Mouse (Mus musculus): ENCODE measurements around the gene Hnrnpk. TPM values are rescaled to one million over a fixed set of nuclear protein-coding genes. Genes with fewer than 3 reads are reported as not detected.
"Not testable (repeated sequence)": the region's sequence is repeated elsewhere in the genome, so short reads cannot be mapped to it uniquely, and the experiment has no call there.

Hnrnpk gene
- polyA plus RNA-seq (2014; fragmentation: Nextera tagmentation; extraction: Ambion mirVana): 2,577 and 2,646 TPM in 2 replicates

GRCm38 (mm10) chr13:58403243-58403642 is at the start of gene Hnrnpk:
Gene Hnrnpk (minus strand): TSS chr13:58403343.
- not testable (repeated sequence) for H3K9me3 ChIP-seq (ENCODE audit: control insufficient read depth, low read length); H3K27me3 ChIP-seq (ENCODE audit: control insufficient read depth, insufficient read depth, low read length); DNase-seq (ENCODE audit: low spot score); H3K36me3 ChIP-seq (ENCODE audit: control insufficient read depth, insufficient read depth, low read length); ATAC-seq (replicated peaks; ENCODE audit: low FRiP score); H3K4me1 ChIP-seq (replicated peaks; ENCODE audit: control insufficient read depth, insufficient read depth, low read length)
- Histone ChIP-seq H3K27ac (ENCODE audit: low read depth, low read length) (peak within 1 kb of the TSS; percentile 98), H3K4me2 (ENCODE audit: low read depth, low read length, severe bottlenecking) (peak within 1 kb of the TSS; percentile 55), H3K9ac (ENCODE audit: low read length) (peak within 1 kb of the TSS; percentile 100), H3K4me3 (ENCODE audit: low read depth, low read length) (peak within 1 kb of the TSS; percentile 100)
- 8% methylated on average over 15 of the region's 17 CpGs for WGBS

GRCm38 (mm10) chr13:58452246-58452645 is 49.1 kb upstream of the Hnrnpk start:
- H3K9me3 ChIP-seq (ENCODE audit: control insufficient read depth, low read length): no peaks in the 10 kb centered on the region
- no peak overlapping the region for H3K4me3 ChIP-seq (ENCODE audit: low read depth, low read length)
- 75% methylated on average over 4 of the region's 4 CpGs for WGBS
- peaks cover 8% of the 10 kb centered on the region; the same call in 1 of the 2 replicates for H3K4me1 ChIP-seq (replicated peaks; ENCODE audit: control insufficient read depth, insufficient read depth, low read length)
- no peak overlapping the region for H3K9ac ChIP-seq (ENCODE audit: low read length)
- peak; percentile 53 for DNase-seq (ENCODE audit: low spot score)
- H3K27ac ChIP-seq (ENCODE audit: low read depth, low read length): no peak overlapping the region
- ATAC-seq (replicated peaks; ENCODE audit: low FRiP score): no peak
- peaks cover 21% of the 10 kb centered on the region for H3K27me3 ChIP-seq (ENCODE audit: control insufficient read depth, insufficient read depth, low read length)
- H3K4me2 ChIP-seq (ENCODE audit: low read depth, low read length, severe bottlenecking): no peak overlapping the region
- no peaks in the 10 kb centered on the region for H3K36me3 ChIP-seq (ENCODE audit: control insufficient read depth, insufficient read depth, low read length)

- H3K4me2 ChIP-seq (ENCODE audit: low read depth, low read length, severe bottlenecking): peak overlapping the region; percentile 8; the same call in 1 of the 2 replicates
- no peak for ATAC-seq (replicated peaks; ENCODE audit: low FRiP score)
- no peak overlapping the region for H3K27ac ChIP-seq (ENCODE audit: low read depth, low read length)
- H3K36me3 ChIP-seq (ENCODE audit: control insufficient read depth, insufficient read depth, low read length): no peaks in the 10 kb centered on the region
- no peak overlapping the region for H3K9ac ChIP-seq (ENCODE audit: low read length)
- H3K27me3 ChIP-seq (ENCODE audit: control insufficient read depth, insufficient read depth, low read length): peaks cover 21% of the 10 kb centered on the region
- H3K4me1 ChIP-seq (replicated peaks; ENCODE audit: control insufficient read depth, insufficient read depth, low read length): peaks cover 8% of the 10 kb centered on the region; the same call in 1 of the 2 replicates
- no peaks in the 10 kb centered on the region for H3K9me3 ChIP-seq (ENCODE audit: control insufficient read depth, low read length)
- H3K4me3 ChIP-seq (ENCODE audit: low read depth, low read length): no peak overlapping the region
- DNase-seq (ENCODE audit: low spot score): peak; percentile 63
- WGBS: 30% methylated on average over 22 of the region's 22 CpGs
These were observed 47.5 kb upstream of the Hnrnpk start for GRCm38 (mm10) chr13:58450459-58451182.

DNA sequence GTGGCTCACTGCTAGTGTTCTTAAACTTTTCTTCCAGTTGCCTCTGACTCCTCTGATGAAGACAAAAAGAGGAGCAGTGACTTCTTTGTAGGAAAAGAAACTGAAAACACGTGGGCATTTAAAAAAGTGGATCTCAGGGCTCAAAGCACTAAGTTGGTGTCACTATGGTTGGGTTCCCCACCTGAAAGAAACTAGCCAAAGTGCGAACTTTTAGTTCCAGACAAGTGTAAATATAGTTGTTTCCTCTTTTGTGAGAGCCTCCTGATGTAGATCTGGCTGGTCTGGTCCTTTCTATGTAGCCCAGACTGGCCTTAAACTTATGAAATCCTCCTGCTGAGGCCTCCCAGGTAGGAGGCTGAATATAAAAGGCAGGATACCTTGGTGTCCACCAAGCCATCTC is 43.4 kb upstream of the Hnrnpk start:
- H3K27me3 ChIP-seq (ENCODE audit: control insufficient read depth, insufficient read depth, low read length): no peaks in the 10 kb centered on the region; the same call in 1 of the 2 replicates
- H3K9ac ChIP-seq (ENCODE audit: low read length): no peak overlapping the region
- no peak for ATAC-seq (replicated peaks; ENCODE audit: low FRiP score)
- peaks cover 6% of the 10 kb centered on the region; the same call in 1 of the 2 replicates for H3K4me1 ChIP-seq (replicated peaks; ENCODE audit: control insufficient read depth, insufficient read depth, low read length)
- no peak overlapping the region for H3K4me3 ChIP-seq (ENCODE audit: low read depth, low read length)
- 74% methylated on average over 2 of the region's 2 CpGs for WGBS
- no peak overlapping the region for H3K27ac ChIP-seq (ENCODE audit: low read depth, low read length)
- DNase-seq (ENCODE audit: low spot score): no peak
- H3K36me3 ChIP-seq (ENCODE audit: control insufficient read depth, insufficient read depth, low read length): no peaks in the 10 kb centered on the region
- no peaks in the 10 kb centered on the region for H3K9me3 ChIP-seq (ENCODE audit: control insufficient read depth, low read length)
- no peak overlapping the region for H3K4me2 ChIP-seq (ENCODE audit: low read depth, low read length, severe bottlenecking)

- WGBS: 70% methylated on average over 7 of the region's 7 CpGs
- DNase-seq (ENCODE audit: low spot score) (no peak), ATAC-seq (replicated peaks; ENCODE audit: low FRiP score) (no peak)
These were observed 40.6 kb upstream of the Hnrnpk start for GRCm38 (mm10) chr13:58443787-58444186.

GRCm38 (mm10) chr13:58443326-58443725 is 40.2 kb upstream of the Hnrnpk start:
- DNase-seq (ENCODE audit: low spot score) (no peak), ATAC-seq (replicated peaks; ENCODE audit: low FRiP score) (no peak)
- H3K36me3 ChIP-seq (ENCODE audit: control insufficient read depth, insufficient read depth, low read length): no peaks in the 10 kb centered on the region
- no peak overlapping the region for H3K4me2 ChIP-seq (ENCODE audit: low read depth, low read length, severe bottlenecking)
- no peaks in the 10 kb centered on the region for H3K9me3 ChIP-seq (ENCODE audit: control insufficient read depth, low read length)
- H3K27ac ChIP-seq (ENCODE audit: low read depth, low read length): no peak overlapping the region
- WGBS: 73% methylated on average over 4 of the region's 4 CpGs
- no peak overlapping the region for H3K4me3 ChIP-seq (ENCODE audit: low read depth, low read length)
- no peaks in the 10 kb centered on the region for H3K27me3 ChIP-seq (ENCODE audit: control insufficient read depth, insufficient read depth, low read length)
- no peaks in the 10 kb centered on the region for H3K4me1 ChIP-seq (replicated peaks; ENCODE audit: control insufficient read depth, insufficient read depth, low read length)
- H3K9ac ChIP-seq (ENCODE audit: low read length): no peak overlapping the region

More at GRCm38 (mm10) chr13:58443787-58444186, 40.6 kb upstream of the Hnrnpk start:
- Histone ChIP-seq H3K9me3 (ENCODE audit: control insufficient read depth, low read length) (no peaks in the 10 kb centered on the region), H3K9ac (ENCODE audit: low read length) (no peak overlapping the region), H3K27ac (ENCODE audit: low read depth, low read length) (no peak overlapping the region), H3K4me2 (ENCODE audit: low read depth, low read length, severe bottlenecking) (no peak overlapping the region), H3K27me3 (ENCODE audit: control insufficient read depth, insufficient read depth, low read length) (no peaks in the 10 kb centered on the region), H3K4me1 (replicated peaks; ENCODE audit: control insufficient read depth, insufficient read depth, low read length) (no peaks in the 10 kb centered on the region), H3K4me3 (ENCODE audit: low read depth, low read length) (no peak overlapping the region), H3K36me3 (ENCODE audit: control insufficient read depth, insufficient read depth, low read length) (no peaks in the 10 kb centered on the region)

DNA sequence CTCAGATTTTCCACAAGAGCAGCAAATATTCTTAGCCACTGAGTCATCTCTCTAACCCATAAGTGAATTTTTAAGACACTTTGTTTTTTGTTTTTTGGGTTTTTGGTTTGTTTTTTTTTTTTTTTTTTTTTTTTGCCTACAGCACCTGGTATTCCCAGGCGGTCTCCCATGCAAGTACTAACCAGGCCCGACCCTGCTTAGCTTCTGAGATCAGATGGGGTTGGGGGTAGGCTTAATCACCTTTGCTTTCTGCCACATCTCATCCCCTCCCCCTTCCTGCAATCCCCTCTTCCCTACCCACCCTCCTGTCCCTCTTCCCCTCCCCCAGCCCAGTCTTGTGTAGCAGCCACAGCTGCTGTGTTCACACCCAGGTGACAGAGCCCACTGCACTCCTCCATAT is 36.6 kb upstream of the Hnrnpk start:
- Histone ChIP-seq H3K4me2 (ENCODE audit: low read depth, low read length, severe bottlenecking) (no peak overlapping the region), H3K9me3 (ENCODE audit: control insufficient read depth, low read length) (no peaks in the 10 kb centered on the region), H3K9ac (ENCODE audit: low read length) (no peak overlapping the region), H3K4me1 (replicated peaks; ENCODE audit: control insufficient read depth, insufficient read depth, low read length) (no peaks in the 10 kb centered on the region), H3K27me3 (ENCODE audit: control insufficient read depth, insufficient read depth, low read length) (no peaks in the 10 kb centered on the region), H3K27ac (ENCODE audit: low read depth, low read length) (no peak overlapping the region), H3K36me3 (ENCODE audit: control insufficient read depth, insufficient read depth, low read length) (no peaks in the 10 kb centered on the region), H3K4me3 (ENCODE audit: low read depth, low read length) (no peak overlapping the region)
- no peak for ATAC-seq (replicated peaks; ENCODE audit: low FRiP score)
- WGBS: 37% methylated on average over 2 of the region's 2 CpGs
- DNase-seq (ENCODE audit: low spot score): no peak

DNA sequence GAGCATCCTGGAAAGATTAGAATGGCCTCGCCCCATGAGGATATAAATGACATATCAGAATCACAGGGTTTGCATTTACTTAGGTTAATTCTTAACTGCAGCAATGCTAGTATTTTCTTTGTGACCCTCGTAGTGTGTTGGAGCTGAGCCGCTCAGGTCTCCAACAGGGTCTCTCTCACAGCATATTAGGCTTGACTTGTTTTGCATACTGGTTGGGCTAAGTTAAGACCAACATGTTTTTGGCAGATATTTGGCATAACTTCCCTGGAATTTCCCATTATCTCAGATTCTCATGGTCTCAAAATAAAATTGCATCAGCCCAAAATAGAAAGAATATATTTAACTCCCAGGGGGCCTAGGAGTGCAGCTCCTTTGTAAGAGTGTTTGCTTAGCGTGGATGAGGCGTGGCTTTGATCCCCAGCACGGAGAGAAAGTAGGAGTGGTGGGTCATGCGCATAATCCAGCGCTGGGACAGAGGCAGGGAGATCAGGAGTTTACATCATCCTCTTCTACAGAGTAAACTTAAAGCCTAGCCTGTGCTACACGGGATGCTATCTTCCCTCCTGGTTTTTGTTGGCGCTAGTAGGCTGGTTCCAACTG is 20.0 kb upstream of the Hnrnpk start:
- no peak overlapping the region for H3K27ac ChIP-seq (ENCODE audit: low read depth, low read length)
- 75% methylated on average over 10 of the region's 10 CpGs for WGBS
- H3K4me1 ChIP-seq (replicated peaks; ENCODE audit: control insufficient read depth, insufficient read depth, low read length): no peaks in the 10 kb centered on the region
- H3K9ac ChIP-seq (ENCODE audit: low read length): no peak overlapping the region
- H3K27me3 ChIP-seq (ENCODE audit: control insufficient read depth, insufficient read depth, low read length): no peaks in the 10 kb centered on the region
- H3K4me2 ChIP-seq (ENCODE audit: low read depth, low read length, severe bottlenecking): no peak overlapping the region
- no peak overlapping the region for H3K4me3 ChIP-seq (ENCODE audit: low read depth, low read length)
- no peaks in the 10 kb centered on the region for H3K9me3 ChIP-seq (ENCODE audit: control insufficient read depth, low read length)
- H3K36me3 ChIP-seq (ENCODE audit: control insufficient read depth, insufficient read depth, low read length): no peaks in the 10 kb centered on the region
- DNase-seq (ENCODE audit: low spot score) (no peak), ATAC-seq (replicated peaks; ENCODE audit: low FRiP score) (no peak)

All from forebrain, embryonic 11.5 days (tissue).